Mouse (Mus musculus) bone marrow, adult 2 months (tissue): Measurements from ENCODE around the gene Vegfb. TPM values are rescaled to one million over a fixed set of nuclear protein-coding genes. Genes with fewer than 3 reads are reported as not detected.
A peak's percentile ranks its signal among the peaks of the same experiment; 100 is the strongest.

Experiments
- H3K27ac ChIP-seq: fragments of 200-500 bp; 2 replicates; pipeline ENCODE4 v1.5.1; 2012; ENCODE audit warnings: low read depth, mild to moderate bottlenecking, control low read depth, inconsistent platforms, low read length; ENCODE audit not compliant: control insufficient read depth, poor library complexity, insufficient read depth
- H3K4me1 ChIP-seq: fragments of 200-500 bp; 2 replicates; pipeline ENCODE4 v1.6.1; 2011; ENCODE audit warnings: low read length; ENCODE audit not compliant: control insufficient read depth, insufficient read depth
- H3K4me3 ChIP-seq: fragments of 200-500 bp; replicated peaks from 2 replicates; pipeline ENCODE3; 2011; ENCODE audit warnings: mild to moderate bottlenecking, low read depth, low read length, control low read depth; ENCODE audit not compliant: control insufficient read depth
- CTCF ChIP-seq: fragments of 200-500 bp; IDR thresholded peaks from 2 replicates; pipeline ENCODE4 v1.5.1; 2011; ENCODE audit warnings: low read length, control low read depth; ENCODE audit not compliant: control insufficient read depth, insufficient read depth
- POLR2A ChIP-seq: fragments of 200-500 bp; IDR thresholded peaks from 2 replicates; pipeline ENCODE4 v1.6.1; 2011; ENCODE audit warnings: low read depth, mild to moderate bottlenecking, control low read depth, low read length, borderline replicate concordance; ENCODE audit not compliant: control insufficient read depth
- WGBS: fragments of 180-500 bp; shearing (Covaris S2); methylation state at CpG from one replicate; pipeline ENCODE4 v1.1.7; 2018; 5-methylcytosine and 5-hydroxymethylcytosine counted together
- polyA plus RNA-seq: library from polyadenylated mRNA; stranded (reverse); fragments of >200 nt; gene quantifications from 2 replicates; pipeline ENCODE4 v1.2.4, GENCODE M21; 2011; ENCODE audit warnings: low replicate concordance; ENCODE audit not compliant: missing spikeins, insufficient read depth, insufficient read length

The Vegfb gene
- polyA plus RNA-seq, 1 experiment = 14.0 TPM

- H3K27ac ChIP-seq = no peak overlapping the region
- H3K4me1 ChIP-seq = no peaks in the 10 kb centered on the region; the same call in 1 of the 2 replicates
- 93% methylated on average over 9 of the region's 9 CpGs for WGBS
- no peak overlapping the region for H3K4me3 ChIP-seq
- TF ChIP-seq POLR2A (no peak), CTCF (no peak)
These were observed 26.5 kb upstream of the Vegfb start for GRCm38 (mm10) chr19:7013984-7014383.

DNA sequence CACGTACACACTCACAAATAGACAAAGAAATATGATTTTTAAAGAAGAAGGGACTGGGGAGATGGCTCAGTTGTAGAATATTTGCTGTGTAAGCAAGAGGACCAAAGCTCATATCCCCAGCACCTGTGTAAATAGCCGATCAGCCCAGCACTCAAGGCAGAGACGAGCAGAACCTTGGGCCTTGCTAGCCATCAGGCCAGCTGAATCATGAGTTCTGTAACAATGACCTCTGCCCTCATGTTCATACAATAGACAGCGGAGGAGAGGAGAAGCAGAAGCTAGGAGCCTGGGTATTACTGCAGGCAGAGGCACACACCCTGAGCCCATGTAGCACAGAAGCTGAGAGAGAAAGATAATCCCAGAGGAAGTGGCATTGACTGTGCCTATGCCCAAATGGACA is 25.0 kb upstream of the Vegfb start:
- WGBS = 90% methylated on average over 4 of the region's 4 CpGs
- no peaks in the 10 kb centered on the region; the same call in 1 of the 2 replicates for H3K4me1 ChIP-seq
- no peak overlapping the region for H3K4me3 ChIP-seq
- no peak overlapping the region for H3K27ac ChIP-seq
- no peak for TF ChIP-seq POLR2A
- TF ChIP-seq CTCF = no peak

DNA sequence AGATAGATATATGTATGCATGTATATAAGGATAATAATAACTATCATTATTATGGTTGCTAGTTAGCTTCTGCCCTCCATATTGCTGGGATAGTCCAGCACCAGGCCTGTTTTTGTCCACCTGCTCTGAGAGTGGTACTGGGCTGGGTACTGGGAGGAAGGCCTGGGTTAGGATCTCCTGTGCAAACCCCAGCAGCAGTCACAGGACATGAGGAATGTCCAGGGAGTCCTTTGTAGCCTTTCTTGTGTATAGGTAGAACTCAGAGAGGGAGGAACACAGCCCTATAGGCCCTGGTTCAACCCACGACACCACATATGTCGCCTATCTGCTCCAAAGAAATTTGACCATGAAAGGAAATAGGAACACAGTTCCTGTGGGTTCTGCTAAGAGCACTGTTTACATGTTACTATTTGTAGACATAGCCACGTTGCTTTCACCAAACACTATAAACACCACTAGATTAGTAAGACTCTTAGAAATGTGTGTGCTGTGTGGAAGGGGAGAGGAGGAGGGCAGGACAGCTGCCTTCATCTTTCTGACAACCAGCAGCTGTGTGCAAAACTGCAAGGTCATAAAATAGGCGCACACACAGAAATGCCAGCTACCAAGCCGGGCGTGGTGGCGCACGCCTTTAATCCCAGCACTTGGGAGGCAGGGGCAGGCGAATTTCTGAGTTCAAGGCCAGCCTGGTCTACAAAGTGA is 19.6 kb upstream of the Vegfb start:
- no peak overlapping the region for H3K27ac ChIP-seq
- H3K4me1 ChIP-seq = no peaks in the 10 kb centered on the region

GRCm38 (mm10) chr19:6999360-7000063 is 12.1 kb upstream of the Vegfb start:
- no peak overlapping the region for H3K27ac ChIP-seq
- TF ChIP-seq POLR2A = no peak
- TF ChIP-seq CTCF = no peak
- no peak overlapping the region for H3K4me3 ChIP-seq
- 90% methylated on average over 19 of the region's 19 CpGs for WGBS
- H3K4me1 ChIP-seq = peaks cover 1% of the 10 kb centered on the region; the same call in 1 of the 2 replicates

More for the DNA sequence above, 19.6 kb upstream of the Vegfb start:
- no peak overlapping the region for H3K4me3 ChIP-seq
- TF ChIP-seq CTCF (no peak), POLR2A (no peak)
- WGBS = 84% methylated on average over 9 of the region's 9 CpGs

DNA sequence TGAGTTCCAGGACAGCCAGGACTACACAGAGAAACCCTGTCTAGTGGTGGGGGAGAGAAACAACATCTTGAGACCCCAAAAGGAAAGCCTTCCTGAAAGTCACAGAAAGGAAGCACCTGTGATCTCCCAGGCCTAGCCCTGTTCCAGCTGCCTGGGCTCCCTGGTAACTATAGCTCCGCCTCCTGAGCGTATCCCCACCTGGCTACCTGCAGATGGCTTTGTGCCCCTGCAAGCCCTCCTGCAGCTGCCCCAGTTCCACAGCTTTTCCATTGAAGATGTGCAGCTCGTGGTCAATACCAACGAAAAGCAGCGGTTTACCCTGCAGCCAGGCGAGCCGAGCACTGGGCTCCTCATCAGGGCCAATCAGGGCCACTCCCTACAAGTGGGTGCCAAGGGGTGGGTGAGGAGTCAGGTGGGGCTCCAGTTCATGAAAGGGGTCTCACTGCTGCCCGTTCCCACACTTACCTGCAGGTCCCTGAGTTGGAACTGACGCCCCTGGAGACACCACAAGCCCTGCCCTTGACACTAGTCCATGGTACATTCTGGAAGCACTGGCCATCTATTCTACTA is 10.4 kb upstream of the Vegfb start:
- Histone ChIP-seq H3K4me3 (no peak overlapping the region), H3K27ac (no peak overlapping the region), H3K4me1 (peaks cover 3% of the 10 kb centered on the region)
- TF ChIP-seq POLR2A = no peak
- TF ChIP-seq CTCF = no peak
- 72% methylated on average over 9 of the region's 9 CpGs for WGBS

GRCm38 (mm10) chr19:6996006-6996405 is 8.6 kb upstream of the Vegfb start, which contains the start of the genes Nudt22 and Trpt1:
Nudt22 (minus strand) TSS chr19:6996117.
Trpt1 (plus strand) TSS chr19:6996131.
- TF ChIP-seq POLR2A = peak; percentile 47; the same call in 1 of the 2 replicates
- no peak for TF ChIP-seq CTCF
- peak within 1 kb of the TSS; percentile 14 for H3K27ac ChIP-seq
- H3K4me1 ChIP-seq = peaks cover 3% of the 10 kb centered on the region
- 1% methylated on average over 24 of the region's 24 CpGs for WGBS
- peak within 1 kb of the TSS; percentile 67 for H3K4me3 ChIP-seq

DNA sequence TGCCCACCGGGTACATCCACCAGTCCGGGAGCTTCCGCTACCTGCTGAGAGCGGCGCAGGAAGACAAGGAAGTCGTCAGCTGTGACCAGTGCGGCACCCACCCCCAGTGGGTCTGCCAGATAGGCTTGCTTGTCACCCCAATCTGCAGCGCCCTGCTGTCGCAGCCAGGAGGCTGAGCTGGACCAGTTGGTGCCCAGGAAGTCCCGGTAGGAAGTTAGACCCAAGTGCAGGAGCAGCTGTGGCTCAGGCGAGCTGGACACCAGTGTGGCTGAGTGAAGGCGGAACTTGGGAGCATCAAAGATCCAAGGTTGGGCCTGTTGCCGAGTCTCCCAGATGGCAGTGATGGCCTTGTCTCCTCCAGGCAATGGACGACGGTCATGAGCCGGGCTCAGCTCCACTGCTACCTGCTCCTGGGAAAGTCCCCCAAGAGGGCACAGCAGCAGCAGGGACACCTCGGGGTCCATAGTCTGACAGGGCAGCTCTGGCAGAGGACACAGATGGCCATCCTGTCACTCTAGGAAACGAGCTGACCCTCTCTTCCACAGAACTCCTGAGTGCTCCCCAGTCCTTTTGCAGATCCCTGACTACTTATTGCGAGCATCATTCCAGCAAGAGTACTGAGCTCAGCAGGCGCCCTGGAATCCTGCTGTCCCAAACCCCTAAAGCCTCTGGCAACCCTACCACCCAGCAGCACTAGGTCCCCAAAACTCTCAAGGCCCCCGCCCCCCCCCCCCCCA is 8.0 kb upstream of the Vegfb start:
- TF ChIP-seq CTCF = no peak
- TF ChIP-seq POLR2A = peak; percentile 12; the same call in 1 of the 2 replicates
- 37% methylated on average over 21 of the region's 21 CpGs for WGBS
- H3K27ac ChIP-seq = peak overlapping the region; percentile 8
- H3K4me3 ChIP-seq = peak overlapping the region; percentile 67
- peaks cover 3% of the 10 kb centered on the region for H3K4me1 ChIP-seq

DNA sequence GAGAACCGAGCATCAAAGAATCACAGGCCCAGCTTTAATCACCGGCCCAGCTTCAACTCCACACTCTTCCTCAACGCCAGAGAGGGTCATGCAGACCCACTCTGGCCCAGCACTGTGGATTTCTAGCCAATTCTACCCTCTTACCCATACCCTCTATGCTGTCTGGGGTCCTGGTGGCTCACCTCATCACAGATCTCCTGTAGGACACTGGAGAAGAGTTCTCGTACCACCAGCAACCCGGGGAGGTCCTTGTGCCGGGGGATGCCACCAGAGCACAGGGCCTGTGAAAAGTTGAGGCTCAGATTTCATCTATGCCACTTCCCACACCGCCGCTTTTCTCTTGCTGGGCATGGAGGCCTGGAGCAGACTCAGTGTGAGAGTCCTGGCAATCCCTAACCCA is 7.0 kb upstream of the Vegfb start:
- WGBS = 89% methylated on average over 8 of the region's 8 CpGs
- Histone ChIP-seq H3K4me1 (peaks cover 3% of the 10 kb centered on the region), H3K4me3 (no peak overlapping the region), H3K27ac (no peak overlapping the region)
- TF ChIP-seq CTCF (no peak), POLR2A (no peak)
